Comparison of ENCODE assay signal across 18 mouse cellular contexts in the genomic region with DNA sequence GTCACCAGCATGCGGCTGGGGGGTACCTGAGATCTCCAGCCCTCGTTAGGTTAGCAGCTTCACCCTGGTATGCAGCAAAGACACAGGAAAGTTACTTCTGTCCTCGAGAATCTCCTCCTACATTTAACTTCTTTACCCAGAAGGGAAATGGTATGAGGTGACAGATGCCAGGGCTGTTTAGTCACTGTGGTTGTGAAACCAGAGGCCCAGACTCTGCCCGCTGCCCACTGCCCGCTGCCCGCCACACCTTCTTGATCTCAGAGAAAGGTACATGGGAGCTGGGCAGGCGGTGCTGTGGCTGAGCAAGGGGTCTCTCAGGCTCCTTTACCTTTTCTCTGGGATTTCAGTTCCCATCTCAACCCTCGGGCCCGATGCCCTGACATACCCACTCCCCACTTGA.
"Had no signal": no experiment of that assay in that cellular context is flagged by ENCODE, and none has a peak within 500 bp of the region (broad histone marks: within the 10 kb centered on the region; RNA-seq: fewer than 3 reads in every experiment).

No protein-coding gene starts in this region.

- H3K27ac ChIP-seq: liver, embryonic 14.5 days; midbrain, embryonic 10.5 days; midbrain, embryonic 12.5 days; neural tube, embryonic 13.5 days; neural tube, embryonic 15.5 days had no signal

- H3K27me3 ChIP-seq: midbrain, embryonic 12.5 days; neural tube, embryonic 13.5 days; neural tube, embryonic 15.5 days had no signal

- H3K4me2 ChIP-seq: lung, embryonic 14.5 days; midbrain, embryonic 12.5 days; neural tube, embryonic 13.5 days; neural tube, embryonic 15.5 days had no signal

- DNase-seq: lung, adult 18-20 months; lung, embryonic 14.5 days; lung, postnatal 10 days; lung, postnatal 4 days; midbrain, embryonic 14.5 days; retina, postnatal 1 day; right cerebral cortex, adult 18-20 months; right cerebral cortex, postnatal 25 days; right cerebral cortex, postnatal 4 days; spleen, adult 18-20 months; thymus, adult 18-20 months; thymus, postnatal 25 days; thymus, postnatal 4 days had no signal

- H3K4me3 ChIP-seq: midbrain, embryonic 10.5 days; midbrain, embryonic 12.5 days; neural tube, embryonic 13.5 days; neural tube, embryonic 15.5 days had no signal

- H3K4me1 ChIP-seq: midbrain, embryonic 12.5 days; neural tube, embryonic 13.5 days; neural tube, embryonic 15.5 days had no signal
